Mouse (Mus musculus) hindlimb bud, embryonic 11.5 days (tissue): ENCODE data around the gene Nt5dc2.

Experiments
- DNase-seq: peaks from one replicate; pipeline ENCODE4 v3.0.0-alpha.2; 2012; ENCODE audit warnings: low read depth, low spot score; ENCODE audit errors: extremely low spot score

The Nt5dc2 gene

GRCm38 (mm10) chr14:31168425-31168824, 37.6 kb downstream of the Nt5dc2 start, which contains the start of gene Stab1:
Gene Stab1, minus strand, starts transcription at chr14:31168641.
- no peak for DNase-seq

- no peak for DNase-seq
Observed at GRCm38 (mm10) chr14:31169508-31169907, 38.7 kb downstream of the Nt5dc2 start.

GRCm38 (mm10) chr14:31170963-31171362, 40.1 kb downstream of the Nt5dc2 start:
- no peak for DNase-seq

GRCm38 (mm10) chr14:31171386-31171785, 40.5 kb downstream of the Nt5dc2 start:
- DNase-seq, result no peak

- no peak for DNase-seq
Observed at GRCm38 (mm10) chr14:31171821-31172220, 41.0 kb downstream of the Nt5dc2 start.

GRCm38 (mm10) chr14:31172781-31173455, 42.1 kb downstream of the Nt5dc2 start:
- no peak for DNase-seq

GRCm38 (mm10) chr14:31173537-31173936, 42.7 kb downstream of the Nt5dc2 start:
- DNase-seq, result no peak

- DNase-seq, result no peak
Observed at GRCm38 (mm10) chr14:31177287-31177686, 46.4 kb downstream of the Nt5dc2 start.

GRCm38 (mm10) chr14:31177715-31178114, 46.9 kb downstream of the Nt5dc2 start:
- DNase-seq, result no peak

GRCm38 (mm10) chr14:31179677-31180365, 49.0 kb downstream of the Nt5dc2 start:
- DNase-seq, result no peak

GRCm38 (mm10) chr14:31181512-31181911, 50.7 kb downstream of the Nt5dc2 start:
- DNase-seq, result no peak

GRCm38 (mm10) chr14:31182786-31183290, 52.0 kb downstream of the Nt5dc2 start:
- no peak for DNase-seq

- DNase-seq, result no peak
Observed at GRCm38 (mm10) chr14:31183541-31183940, 52.7 kb downstream of the Nt5dc2 start.

GRCm38 (mm10) chr14:31184195-31184594, 53.3 kb downstream of the Nt5dc2 start:
- no peak for DNase-seq

- no peak for DNase-seq
Observed at GRCm38 (mm10) chr14:31186656-31187055, 55.8 kb downstream of the Nt5dc2 start.
